Mouse (Mus musculus) olfactory bulb, adult 2 months (tissue): ENCODE measurements around the gene Golt1b.

Source experiments
- CTCF ChIP-seq: fragments of 200-500 bp; IDR thresholded peaks from 2 replicates; pipeline ENCODE4 v1.5.1; 2012; ENCODE audit warnings: low read depth, mild to moderate bottlenecking, low read length, moderate library complexity; ENCODE audit not compliant: insufficient read depth
- POLR2A ChIP-seq: fragments of 200-500 bp; IDR thresholded peaks from 2 replicates; pipeline ENCODE4 v1.6.1; 2012; ENCODE audit warnings: mild to moderate bottlenecking, low read depth, low read length, moderate library complexity; ENCODE audit not compliant: insufficient read depth

DNA sequence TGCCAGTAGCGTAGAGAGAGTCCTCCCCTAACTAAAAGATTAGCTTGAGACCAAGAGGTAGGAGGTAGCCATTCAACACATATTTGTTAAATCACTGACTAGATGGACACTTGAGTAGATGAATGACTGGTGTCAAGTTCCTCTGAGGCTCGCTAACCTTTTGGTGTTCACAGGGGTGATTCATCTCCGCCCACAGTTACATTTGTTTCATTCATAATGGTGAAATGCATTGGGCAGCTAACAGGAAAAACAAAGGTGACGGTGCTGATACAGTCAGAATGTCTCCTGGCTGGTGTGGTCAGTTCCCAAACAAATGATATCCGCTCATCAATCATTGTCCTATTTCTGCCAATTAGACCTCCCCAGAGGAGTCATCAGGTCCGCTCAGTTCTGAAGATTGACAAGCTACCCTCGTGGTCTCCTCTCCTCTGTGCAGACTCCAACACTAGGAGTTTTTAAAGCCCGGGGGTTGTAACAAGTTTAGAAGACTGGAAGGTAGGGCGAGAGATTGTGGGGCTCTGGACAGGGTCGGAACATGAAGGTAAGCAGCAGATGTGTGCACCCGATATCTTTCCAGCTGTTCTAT lies 26.0 kb downstream of the Golt1b start, which contains the start of gene Spx:
- TF ChIP-seq CTCF (no peak), POLR2A (no peak)
